Mouse (Mus musculus) layer of hippocampus, adult 18-20 months (tissue): ENCODE measurements at regions not wholly inside any gene's neighbourhood (a gene's known extent, or its start where the extent isn't known, plus 50 kb on each side); places are given as distances from the start of the nearest gene placed in this dataset.
"Not testable (repeated sequence)": the region's sequence is repeated elsewhere in the genome, so short reads cannot be mapped to it uniquely, and the experiment has no call there.

Experiments used
- DNase-seq, 2 experiments: peaks; one replicate each; pipeline ENCODE4 v3.0.0; 2022; ENCODE audit warnings: low spot score in 2 of 2

DNA sequence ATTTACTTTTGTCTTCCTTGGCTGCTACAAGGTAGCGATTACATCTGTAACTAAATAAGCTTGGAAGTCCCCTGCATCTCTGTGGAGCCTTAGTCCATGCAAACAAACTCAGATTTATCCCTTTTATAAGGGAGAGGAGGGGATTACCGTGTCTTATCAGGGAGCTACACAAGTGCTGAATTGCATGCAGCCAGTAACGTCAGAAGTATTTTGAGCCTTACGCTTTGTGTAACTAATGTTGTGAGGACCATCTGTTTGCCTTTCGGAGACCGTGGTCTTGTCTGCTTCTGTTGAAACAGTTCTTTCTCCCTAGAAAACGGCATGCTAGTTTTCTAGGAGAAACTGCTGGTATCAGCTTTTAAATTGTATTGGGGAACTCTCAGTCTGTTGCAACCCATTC lies 58.0 kb upstream of the Dmrta1 start:
- DNase-seq, result peak in 1 of 2 experiments; percentile 12

DNA sequence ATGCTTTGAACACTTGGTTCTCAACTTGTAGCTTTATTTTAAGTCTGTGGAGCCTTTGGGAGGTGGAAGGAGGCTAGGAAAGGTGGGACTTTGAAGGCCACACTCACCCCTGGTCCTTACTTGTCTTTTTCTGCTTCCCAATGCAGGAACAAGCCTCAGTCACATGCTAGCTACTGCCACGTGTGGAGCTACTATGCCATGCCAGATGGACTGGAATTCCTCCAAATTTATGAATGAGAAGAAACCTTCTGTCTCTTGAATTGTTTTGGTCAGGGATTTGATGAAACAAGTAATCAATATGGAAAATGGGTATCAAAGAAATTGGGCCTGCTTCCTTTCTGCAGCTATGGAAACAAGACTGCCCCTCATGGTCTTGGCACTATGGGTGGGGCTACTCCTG lies 74.5 kb upstream of the Dmrta1 start:
- peak in 1 of 2 experiments; percentile 21 for DNase-seq

DNA sequence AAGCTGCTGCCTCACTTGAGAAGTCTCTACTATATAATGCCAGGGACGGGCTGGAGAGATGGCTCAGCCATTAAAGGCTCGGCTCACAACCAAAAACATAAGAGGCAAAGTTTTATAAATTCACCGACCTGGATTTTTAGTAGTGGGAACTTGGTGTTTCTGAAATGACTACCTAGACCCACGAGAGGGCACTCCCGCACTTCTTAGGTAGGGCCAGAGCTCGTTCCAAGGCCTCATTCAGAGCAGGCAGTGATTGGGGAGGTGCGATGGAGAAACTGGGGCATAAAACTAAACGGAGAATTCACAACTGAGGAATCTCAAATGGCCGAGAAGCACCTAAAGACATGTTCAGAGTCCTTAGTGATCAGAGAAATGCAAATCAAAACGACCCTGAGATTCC lies 103.7 kb upstream of the Dmrta1 start:
- DNase-seq, result peak; percentile 21 to 51

DNA sequence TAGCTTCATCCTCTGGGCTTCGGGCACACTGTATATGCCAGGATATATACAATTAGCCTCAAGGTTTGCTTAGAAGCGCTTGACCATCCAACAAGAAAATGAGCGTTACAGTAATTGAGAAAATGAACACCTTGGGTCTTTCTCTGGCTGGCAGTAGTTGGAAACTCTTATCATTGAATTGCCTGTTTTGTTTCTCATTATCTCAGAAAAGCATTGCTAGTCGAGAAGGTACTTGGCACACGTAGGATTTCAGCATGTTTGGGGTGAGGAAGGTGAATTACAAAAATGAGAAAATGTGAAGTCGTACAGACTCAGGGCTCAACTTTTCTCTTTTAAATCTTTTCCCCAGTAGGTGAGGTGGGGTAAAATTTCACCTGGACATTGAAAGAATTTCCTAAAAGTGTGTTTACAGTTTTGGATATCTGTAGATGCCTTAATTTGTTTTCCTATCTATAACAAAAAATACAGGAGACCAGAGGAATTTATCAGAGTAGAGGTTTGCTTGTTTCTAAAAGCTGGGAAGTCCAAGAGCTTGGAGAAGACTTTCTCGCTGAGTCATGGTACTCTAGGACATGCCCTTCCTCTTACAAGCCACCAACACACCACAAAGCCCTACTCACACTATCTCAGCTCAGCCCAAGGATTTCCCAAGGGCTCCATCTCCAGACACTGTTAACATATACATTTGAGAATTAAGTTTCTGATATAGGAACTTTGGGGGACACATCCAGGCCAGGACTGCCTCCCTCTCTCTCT lies 124.3 kb upstream of the Dmrta1 start:
- no peak for DNase-seq

DNA sequence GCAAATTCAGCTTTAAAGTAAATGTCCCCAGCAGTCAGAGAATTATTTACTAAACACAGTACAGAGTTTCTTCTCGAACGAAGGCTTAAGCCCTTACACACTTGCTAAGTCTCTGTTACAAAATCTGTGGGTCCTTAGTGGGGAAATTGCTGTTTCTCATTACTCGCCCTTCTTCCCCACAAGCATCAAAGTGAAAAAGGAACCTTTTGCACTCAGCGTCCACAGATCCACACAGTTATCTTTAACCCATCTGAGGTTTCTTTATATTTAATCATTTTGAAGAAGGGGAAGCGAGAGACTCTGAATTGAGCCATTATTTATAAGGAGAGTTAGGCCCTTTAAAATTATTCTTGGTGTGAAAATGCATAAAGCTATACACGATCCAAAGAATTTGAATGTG lies 126.7 kb upstream of the Dmrta1 start:
- DNase-seq, result no peak

DNA sequence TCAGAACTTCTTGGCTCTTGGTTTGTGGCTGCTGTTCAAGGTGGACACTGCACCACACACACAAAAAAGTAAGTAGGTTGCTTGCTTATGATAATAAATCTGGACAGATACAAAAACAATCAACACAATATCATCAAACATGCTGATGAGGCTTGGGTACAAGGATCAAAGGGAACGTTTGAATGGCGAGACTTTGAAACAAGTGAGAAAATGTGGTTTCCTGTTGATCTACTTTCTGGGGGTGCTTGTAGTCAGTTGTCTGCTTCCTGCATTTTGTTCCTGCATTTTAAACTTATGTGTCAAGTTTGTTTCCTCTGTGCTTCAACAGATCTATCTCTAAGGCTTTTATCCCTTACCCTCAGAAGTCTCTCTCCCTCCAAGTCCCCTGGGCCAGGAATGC lies 128.7 kb upstream of the Dmrta1 start:
- DNase-seq, result no peak

DNA sequence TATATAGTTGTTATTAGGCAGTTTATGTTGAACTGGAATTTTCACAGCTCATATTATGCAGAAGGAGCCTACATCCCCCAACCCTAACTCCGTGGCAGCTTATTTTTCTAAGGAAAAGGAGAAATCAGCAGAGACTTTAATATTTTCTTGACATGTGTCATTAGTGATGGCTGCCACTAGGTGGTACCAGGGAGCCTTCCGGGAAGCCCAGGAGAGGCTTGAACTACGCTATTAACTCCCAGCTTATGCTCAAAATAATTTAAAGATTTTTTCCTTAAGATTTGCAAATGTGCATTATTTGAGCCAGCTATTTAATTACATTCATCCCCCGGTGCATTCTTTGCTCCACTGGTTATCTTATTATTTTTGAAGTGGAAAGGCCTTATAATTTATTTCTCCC lies 146.8 kb upstream of the Dmrta1 start:
- peak; percentile 11 to 46 for DNase-seq

DNA sequence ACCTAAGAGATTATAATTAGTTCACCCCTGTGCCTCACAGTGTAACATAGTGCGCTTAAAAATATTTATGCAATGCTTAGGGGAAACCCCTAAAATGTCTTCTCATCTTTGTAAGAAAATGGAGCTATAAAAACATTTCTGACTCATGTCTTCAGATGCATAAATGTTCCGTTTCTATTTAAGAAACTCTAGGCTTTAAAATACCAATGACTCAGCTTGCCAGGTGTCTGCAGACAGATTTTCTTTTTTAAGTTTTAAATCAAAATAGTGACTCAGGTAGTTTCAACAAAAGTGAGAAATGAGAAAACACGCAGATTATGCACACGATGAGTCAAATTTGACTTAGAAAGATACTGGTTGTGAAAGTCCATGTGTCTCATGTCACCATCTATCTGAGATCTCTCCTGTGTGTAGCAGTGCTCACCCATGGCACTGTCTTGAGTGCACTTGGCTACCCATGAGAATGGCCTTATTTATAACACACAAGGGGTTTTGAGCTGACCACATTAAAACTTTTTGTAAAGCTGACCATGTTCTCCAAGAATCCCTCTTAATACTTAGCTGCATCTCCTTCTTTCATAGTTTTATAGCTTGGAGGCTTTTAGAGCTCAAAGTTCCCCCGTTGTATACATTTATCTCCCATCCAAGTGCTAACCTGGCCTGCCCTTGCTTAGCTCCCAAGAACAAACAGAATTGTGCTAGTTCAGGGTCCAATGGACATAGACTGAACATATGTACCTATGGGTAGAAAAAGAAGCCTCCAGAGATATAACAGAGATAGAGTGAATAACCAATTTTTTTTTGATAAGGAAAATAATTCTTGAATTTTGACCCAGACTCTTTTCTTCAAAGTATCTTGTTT lies 149.0 kb upstream of the Dmrta1 start:
- DNase-seq, result no peak

DNA sequence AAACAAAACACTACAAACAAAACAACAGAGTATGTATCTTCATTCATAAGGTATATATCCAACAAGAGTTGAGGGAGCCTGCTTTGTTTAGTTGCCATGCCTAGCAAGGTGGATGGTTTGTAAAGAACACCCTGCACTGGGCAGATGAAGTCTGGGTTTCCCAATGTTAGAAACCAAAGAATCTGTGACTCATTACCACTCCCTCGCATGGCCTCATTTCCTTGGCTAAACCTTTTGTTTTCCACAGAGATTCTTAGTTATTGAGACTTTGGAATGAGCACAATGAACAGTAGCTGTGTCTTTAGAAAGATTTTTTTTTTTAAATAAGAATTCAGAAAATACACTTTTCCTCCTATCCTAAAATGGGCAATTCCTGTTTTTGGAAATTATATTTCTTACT lies 151.3 kb upstream of the Dmrta1 start:
- no peak for DNase-seq

DNA sequence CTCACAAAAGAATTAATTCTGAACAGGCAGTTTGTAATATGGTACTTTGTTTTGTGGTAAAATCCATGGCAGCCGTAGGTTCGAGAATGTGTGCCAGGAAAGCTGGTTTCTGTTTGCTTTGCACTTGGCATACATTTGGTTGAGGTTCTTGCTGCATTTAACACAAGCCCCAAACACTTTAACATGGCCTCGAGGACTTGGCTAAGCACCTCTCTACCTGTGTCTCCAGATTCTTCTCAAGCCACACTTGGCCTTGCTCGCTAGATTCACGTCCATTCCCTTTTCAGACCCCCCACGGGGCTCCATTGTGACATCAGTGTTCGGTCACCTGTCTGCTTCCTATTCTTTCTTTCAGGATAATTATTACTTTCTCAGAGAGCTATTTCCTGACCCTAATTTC lies 151.9 kb upstream of the Dmrta1 start:
- DNase-seq, result no peak

DNA sequence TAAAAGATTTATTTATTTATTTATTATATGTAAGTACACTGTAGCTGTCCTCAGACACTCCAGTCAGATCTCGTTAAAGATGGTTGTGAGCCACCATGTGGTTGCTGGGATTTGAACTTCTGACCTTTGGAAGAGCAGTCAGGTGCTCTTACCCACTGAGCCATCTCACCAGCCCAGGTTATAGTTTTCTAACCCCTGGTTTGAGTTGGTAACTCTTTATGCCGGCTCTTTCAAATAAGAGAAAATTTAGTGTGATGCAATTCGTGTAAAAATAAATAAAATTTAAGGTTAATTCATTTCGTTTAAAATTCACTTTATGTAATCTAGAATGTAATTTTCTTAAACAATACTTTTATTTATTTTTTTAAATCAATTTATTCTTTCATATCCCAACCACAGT lies 153.7 kb upstream of the Dmrta1 start:
- not testable (repeated sequence) for DNase-seq

DNA sequence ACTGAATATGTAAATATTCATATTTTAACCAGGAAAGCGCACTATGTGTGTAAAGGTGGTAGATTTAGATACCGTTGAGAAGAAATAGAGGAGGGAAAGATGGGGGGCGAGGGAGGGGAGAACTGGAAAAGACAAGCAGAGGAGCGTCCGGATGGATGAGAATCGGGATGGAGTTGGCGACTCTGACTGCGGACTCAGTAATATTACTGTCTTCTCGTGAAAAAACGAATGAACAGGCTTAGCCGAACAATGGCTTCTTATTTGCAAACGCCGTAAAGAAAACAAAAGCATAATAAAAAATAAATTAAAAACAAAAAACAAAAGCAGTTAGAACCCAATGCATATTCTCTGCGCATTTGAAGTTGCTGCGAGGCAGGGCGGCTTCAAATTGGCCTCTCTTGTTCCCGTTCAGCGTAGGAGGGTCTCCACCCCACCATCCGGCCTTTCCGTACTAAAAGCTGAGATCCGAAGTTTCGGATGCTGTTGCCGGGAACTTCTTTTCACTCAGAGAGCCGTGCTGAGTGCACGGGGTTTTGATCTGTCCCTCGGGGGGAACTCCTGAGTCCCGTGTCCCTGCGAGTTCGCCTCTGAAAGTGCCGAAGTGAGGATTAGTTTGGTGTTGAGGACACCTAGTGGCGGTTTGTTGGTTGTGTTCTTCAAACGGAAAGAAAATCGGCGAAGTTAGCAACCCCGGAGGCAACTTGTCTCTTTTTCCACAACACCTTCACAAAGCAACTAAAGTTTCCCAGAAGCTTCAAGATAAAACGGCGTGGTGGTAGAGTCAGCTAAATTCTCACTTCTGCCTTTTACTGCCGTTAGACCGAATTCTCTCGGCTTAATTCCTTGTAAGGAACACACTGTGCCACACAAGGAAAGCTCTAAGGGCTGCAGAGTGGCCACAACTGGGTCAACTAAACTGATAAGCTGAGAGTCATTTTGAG lies 154.7 kb upstream of the Dmrta1 start:
- DNase-seq, result peak; percentile 16 to 70

DNA sequence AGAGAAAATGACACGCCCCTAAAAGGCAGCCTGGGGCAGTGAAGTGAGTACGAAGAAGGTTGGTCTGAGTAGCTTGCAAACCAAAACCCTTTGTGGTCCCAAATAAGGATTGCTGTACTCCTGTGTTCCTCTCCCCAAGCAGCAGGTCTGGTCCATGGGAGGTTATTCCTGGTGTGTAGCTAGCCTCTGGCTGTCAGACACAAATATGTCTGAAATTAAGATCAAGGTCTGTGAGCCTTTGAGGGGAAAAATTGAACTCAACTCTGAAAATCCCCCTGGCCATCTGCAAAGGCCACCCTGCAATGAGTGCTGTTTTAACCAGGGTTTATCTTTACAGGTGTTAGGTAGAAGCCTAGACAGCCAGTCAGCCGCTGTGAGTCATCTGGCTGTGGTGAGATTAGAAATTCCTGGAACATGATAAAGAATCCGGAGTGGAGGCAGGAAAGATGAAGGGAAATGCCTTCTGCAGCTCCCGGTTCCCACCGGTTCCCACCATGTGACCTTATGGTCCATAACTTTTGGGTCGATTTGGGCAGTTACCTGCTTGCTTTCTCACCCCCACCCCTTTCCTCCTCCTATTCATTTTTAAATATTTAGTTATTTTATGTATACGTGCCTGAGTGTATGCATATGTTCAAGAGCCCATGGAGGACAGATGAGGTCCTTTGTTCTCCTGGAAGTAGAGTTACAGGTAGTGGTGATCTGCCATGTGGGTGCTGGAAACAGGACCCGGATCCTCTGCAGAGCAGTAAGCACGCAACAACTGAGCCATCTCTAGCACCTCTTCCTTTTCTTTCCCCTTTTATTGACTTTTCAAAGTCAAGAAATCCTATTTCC lies 155.6 kb upstream of the Dmrta1 start:
- DNase-seq, result no peak

DNA sequence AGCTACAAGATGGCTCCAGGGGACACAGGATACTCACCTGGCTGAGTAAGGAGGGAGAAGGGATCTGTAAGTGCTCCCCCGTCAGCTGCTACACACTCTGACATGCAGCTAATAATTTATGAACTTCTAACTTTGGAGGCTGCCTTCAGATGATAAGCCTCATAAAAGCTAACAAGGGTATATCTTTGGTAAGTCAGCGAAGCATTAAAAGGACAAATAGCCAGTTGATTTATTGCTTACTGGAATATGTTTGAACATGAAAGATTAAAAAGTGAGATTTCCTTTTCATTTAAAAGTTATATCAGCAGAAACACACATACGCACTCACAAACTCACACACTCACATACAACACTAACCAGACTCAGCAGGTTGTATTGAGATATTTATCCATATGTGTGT lies 161.2 kb upstream of the Dmrta1 start:
- no peak for DNase-seq

DNA sequence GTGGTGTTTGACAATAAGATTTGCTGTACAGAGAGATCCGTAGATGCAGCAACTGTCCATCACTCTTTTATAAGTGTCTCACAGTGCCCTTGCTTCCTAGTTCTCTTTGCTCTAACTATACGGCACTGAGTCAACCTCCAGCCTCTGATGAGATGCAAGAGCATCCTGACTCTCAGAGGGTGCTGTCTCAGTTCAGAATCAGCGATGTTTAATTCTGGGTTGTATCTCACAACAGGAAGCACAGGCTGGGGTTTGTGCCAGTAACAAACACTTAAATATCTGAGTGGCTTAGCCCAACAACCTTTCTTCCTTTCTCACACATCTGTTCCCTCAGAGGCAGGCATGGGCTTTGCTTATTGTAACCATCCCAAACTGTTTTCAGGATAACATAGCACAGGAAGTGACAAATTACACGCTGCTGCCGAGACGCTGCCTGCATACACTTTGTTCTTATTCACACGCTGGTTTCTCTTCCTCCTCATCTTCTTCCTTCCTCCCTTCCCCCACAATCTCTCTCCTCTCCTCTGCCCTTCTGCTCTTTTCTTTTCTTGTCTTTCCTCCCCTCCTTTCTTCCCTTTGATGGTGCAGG lies 163.3 kb upstream of the Dmrta1 start:
- DNase-seq, result peak in 1 of 2 experiments; percentile 19

DNA sequence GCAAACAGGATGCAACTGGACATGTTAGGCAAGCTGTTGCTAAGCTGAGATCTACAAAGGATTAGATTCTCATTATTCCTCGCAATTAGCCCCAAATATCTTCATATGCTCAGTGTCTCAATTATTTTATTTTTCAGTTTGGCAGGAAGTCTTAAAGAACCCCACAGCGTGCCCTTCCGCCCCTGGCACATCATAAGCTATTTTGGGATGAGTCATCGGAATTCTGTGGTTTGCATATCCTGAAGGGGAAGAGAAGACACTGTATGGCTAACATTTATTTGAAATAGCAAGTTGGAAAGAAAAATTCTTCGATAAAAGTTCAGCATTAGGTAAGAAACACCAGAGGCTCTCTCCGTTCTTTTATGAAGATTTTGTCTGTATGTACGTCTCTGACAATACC lies 164.3 kb upstream of the Dmrta1 start:
- no peak for DNase-seq

DNA sequence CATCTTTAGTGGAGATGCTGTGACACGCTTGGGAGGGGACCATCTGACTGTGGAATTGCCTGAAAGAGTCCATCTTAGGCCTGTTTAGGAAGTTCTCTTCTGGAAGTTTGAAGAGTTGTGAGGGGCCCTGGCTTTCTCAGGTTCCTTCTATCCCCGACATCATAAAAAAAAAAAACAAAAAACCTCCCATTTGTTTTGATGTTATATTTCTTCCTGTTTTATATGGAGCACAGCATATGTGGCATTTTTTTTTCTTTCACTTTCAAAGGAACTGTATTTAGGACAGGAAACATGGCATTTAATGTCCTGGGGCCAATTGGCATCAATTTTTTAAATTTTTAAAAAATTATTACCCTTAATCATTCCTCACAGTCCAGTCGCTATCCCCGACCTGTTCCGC lies 168.6 kb upstream of the Dmrta1 start:
- no peak for DNase-seq

DNA sequence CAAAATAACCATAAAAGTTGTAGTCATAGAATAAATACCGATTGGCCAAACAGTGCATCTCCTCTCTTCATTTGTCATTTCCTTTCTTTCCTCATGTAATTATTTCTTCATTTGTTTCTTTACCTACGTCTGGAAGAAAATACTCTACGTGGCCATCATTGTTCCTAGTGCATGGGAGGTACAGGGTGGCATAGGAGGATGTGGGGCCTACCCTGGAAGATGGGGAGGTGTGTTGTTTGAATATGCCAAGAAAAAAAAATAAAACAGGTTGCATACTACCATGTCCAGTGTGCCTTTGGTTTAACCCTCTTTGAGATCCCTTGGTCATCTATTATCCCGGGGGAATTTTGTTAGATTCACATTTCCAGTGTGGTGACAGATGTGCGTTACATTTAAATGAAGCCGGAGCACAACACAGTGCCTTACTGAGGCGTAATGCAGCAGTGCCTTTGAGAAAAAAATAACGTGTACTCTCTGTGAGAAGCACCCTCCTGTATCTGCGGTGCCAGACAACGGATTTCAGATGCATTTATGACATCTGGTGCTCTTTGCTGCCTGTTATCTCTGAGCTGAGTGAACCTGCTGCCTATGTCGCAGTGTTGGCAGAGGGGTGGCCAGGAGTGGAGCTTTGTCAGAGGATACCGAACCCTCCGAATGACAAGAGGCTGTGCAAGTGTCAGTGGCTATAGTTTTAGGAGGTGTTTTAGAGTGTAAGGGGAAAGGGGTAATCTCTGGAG lies 169.4 kb upstream of the Dmrta1 start:
- DNase-seq, result no peak

DNA sequence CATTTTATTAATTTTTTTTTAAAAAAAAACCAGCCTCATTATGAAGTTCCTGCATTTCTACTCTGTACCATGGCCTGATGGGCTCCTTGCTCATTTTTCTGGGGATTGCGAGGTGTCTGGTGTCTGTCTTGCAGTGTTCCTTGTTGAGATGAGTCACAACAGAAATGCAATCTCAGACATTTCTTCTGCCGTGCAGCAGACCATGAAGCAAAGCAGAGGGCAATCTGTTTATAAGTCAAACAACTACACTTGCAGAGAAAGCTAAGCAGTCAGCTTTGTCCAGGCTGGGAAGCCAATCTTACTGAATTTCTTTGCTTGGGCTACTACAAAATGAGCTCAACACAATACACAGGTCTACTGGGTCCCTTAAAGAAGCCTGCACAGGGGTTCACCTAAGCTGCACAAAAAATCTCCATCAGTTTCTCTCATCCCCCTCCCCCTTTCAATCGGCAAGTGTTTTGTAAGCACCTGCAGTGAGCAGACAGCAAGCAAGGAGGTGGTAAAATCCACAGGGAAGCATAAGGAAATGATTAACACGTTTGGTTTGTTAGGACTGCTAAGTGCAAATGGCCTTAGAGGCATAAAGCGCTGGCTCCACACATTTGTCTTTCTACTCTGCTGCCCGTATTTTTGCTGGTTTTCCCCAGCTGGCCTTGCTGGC lies 171.0 kb upstream of the Dmrta1 start:
- no peak for DNase-seq
